Mouse (Mus musculus) liver, postnatal 0 days (tissue): Measurements from ENCODE around the gene Gm3625.

ENCODE experiments used
- CTCF ChIP-seq: sonication (generic); IDR thresholded peaks from 2 replicates; pipeline ENCODE4 v1.5.1; 2016; ENCODE audit warnings: antibody characterized with exemption, low read depth
- EP300 ChIP-seq: IDR thresholded peaks from 2 replicates; pipeline ENCODE4 v1.6.1; 2016; ENCODE audit warnings: antibody characterized with exemption, low read depth, mild to moderate bottlenecking

DNA sequence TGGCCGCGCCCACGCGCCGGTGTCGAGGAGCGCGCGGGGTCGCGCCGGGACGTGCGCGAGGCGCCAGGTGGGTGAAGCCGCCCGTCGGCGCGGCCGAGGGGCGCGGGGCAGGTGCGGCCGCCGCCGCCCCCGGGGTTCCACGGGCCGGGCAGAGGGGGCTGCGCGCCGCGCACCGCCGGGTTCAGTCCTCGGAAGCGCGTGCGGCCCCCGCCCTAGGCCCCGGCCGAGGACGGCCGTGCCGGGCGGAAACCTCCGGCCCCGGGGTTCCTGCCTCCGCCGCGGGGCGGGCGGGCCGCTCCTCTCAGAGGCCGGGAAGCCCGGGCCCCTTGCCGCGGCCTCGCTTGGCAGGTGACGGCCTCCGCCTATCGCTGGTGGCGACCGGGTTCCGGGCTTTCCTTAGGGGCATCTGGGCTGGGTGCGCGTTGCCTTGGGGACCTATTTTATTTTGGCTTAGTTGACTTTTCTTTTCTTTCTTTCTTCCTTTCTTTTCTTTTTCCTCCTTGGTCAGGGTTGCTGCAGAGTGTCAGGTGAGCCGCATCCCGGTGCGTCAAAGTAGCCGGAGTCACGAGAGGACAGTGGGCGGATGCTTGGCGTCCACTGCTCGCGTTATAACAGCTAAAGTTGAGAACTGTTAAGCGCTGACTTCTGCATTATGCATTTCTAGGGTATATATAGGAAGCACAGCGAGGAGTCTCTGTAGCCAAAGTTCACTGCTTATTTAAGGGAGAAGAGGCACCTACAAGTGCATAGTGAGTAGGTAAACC is 621 bp upstream of the Gm3625 start:
- TF ChIP-seq CTCF (no peak), EP300 (no peak)
